Mouse (Mus musculus): ENCODE measurements around the gene Uggt2.
"Not testable (repeated sequence)": the region's sequence is repeated elsewhere in the genome, so short reads cannot be mapped to it uniquely, and the experiment has no call there.

The Uggt2 gene

DNA sequence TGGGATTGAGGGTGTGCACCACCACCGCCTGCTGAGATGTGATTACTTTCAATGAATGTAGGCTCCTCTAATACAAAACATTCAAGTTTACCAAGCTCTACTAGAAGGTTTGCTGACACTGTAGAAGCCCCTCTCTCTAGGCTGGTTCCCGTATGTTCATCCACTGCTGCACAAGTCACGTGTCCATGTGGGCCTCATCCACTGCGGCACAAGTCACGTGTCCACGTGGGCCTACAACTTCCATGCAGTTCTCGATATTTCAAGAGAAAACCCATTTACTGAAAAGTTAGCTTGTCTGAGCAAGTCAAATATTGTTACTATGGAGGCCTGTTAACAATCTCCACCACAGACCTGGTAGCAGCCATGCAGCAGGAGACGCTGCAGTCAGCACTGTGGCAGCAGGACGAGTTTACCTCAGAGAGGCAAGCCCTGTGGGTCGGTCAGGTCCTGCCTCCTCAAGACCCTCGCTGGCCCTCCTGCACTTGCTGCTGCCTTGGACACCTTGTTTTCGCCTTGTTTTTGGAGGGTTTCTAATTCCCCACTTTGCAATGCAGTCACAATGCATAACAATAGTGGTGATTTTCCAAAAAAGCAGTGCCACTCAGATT is 62.0 kb downstream of the Uggt2 start:
- DNase-seq (ENCODE audit: low read depth, low spot score) = no peak

DNA sequence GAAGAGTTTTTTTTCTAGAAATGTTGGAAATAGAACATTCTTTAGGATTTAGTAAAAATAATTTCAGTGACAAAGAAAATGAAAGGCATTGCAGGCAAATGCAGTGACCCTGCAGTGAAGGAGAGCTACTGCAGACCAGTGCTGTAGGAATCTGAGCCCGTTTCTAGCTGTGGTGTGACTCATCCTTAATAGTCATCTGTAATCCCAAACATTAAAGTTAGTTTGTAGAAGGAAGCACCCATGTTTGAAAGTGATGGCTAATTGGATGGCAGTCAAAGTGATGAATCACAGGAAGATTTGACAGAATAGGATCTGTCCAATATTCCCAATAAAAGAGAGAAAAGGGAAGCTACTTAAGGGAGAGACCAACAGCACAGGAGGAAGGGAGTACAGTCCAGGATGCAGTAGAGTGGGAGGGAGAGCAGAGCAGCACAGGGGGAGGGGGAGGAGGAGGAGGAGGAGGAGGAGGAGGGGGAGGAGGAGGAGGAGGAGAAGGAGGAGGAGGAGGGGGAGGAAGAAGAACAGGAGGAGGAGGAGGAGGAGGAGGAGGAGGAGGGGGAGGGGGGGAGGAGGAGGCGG is 71.5 kb downstream of the Uggt2 start:
- DNase-seq (ENCODE audit: low read depth, low spot score) = no peak

DNA sequence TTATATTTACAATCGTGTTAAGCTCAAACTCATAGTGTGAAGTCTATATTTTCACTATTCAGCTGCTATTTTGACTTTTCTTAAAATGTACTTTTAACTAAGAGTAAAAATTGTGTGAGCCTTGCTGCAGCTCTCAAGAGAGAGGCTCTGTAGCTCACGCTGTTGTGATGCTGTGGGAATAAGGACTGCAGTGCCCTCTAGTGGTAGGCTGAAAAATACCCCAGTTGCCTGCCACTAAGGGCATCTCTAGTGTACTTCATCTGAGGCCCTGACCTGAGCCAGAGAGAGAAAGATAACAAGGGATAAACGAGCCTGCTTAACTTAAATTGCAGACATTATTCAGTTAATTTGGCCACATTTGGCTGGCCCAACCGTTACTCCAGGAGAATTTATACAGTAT is 72.1 kb downstream of the Uggt2 start:
- no peak for DNase-seq (ENCODE audit: low read depth, low spot score)

DNA sequence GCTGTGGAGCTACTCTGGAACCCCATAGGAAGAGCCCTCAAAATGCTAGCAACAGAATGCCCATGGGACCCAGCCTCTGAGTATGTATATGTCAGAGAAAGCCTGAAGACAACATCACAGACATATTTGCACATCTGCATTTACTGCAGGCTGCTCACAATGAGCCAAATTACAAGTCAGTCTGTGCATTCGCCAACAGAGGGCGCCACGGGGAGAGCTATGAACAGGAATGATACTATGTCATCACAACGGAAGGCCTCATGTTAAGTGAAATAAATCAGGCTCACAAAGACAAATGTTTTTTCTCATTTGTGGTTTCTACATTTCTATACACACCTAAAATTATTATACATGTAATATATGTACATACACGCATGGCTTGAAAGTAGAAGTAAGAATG is 73.3 kb downstream of the Uggt2 start:
- no peak for DNase-seq (ENCODE audit: low read depth, low spot score)

DNA sequence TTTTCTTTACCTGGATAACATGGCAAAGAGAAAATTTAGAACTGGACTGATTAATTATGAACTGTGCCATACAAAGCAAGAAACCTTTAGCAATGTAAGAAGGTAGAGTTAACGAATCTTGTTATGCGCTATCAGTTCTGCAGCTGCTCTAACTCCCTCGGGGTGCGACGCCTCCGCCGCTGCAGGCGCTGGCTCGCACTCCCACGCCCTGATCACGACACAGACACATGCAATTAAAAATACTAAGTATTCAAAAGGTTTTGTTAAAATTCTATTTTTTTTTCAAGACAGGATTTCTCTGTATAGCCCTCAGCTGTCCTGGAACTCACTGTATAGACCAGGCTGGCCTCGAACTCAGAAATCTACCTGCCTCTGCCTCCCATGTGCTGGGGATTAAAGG is 85.7 kb downstream of the Uggt2 start:
- no peak for DNase-seq (ENCODE audit: low read depth, low spot score)

DNA sequence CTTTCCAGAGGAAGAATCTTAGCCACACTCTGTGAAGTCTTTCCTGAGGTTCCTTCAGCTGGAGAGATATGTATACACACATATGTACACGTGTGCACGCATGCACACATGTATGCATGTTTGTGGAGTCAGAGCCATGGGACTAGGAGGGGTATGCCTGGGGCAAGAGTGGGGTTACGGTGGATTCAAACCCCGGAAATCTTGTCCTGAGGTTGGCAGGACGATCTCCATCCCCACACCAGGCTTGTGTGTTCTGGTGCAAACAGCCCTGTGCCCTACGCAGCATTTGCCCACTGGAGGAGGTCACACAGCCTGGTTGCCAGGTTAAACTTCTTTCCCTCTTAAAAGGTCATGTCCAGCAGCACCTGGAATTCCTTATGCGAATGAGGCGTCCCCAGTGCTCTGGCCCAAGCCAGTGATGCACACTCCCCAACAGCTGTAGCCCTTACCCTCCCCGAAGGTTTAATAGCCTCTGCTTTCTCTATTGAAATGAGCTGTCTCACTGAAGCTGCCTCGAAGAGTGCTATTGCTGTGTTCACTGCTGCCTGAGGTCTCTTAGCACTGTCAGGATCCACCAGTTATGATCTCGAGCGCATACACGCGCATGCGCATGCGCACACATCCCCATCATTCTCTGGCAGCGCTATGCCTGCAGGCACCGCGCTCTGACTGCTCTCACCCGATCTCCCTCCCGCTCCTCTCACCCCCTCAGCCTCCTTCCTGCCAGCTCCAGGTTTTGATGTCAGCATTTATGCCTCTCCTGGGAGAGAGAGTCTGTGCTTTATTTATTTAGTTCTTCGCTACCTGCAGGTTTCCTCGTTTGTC is 86.4 kb downstream of the Uggt2 start:
- DNase-seq (ENCODE audit: low read depth, low spot score) = peak; percentile 46

DNA sequence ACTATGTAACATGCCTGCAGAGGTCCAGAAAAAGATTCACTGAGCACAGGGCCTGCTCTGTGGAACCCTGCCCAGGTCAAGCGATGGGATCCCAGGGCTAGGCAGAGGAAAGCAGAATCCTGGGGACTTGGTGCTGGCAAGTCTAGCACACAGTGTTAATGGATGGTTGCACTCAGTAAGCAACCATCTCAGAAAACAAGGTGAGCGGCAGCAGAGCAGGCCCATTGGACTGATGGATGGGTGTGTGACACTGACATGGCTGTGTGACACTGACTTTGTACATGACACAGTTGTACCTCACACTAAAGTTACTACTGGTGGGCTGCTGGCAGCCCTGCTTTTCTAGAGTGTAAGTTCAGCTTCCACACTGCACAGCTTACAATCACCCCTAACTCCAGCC is 89.7 kb downstream of the Uggt2 start:
- no peak for DNase-seq (ENCODE audit: low read depth, low spot score)

DNA sequence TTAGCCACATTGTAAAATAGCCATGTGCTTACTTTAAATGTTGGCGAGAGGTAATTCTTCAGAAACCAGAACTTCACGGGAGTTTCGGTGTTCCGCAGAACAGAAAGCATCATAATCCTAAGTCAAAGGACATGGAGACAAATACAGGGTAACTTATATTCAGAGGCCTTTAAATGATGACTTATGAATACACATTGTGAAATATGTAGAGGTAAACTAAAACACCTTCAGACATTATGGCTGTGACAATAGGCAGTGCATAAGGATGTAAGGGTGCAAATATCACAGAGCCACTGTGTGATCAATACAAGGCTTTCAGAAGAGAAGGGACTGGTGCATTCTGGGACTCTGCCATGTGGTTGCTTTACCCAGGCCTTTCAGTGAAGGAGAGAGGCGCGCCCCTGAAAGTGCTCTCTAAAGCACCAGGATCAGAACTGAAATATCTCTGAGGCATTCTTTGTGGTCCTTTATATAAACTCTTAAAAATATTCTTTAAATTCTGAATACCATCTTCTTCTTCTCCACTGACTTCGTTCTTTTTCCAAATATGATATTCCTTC is 91.1 kb downstream of the Uggt2 start:
- no peak for DNase-seq (ENCODE audit: low read depth, low spot score)

DNA sequence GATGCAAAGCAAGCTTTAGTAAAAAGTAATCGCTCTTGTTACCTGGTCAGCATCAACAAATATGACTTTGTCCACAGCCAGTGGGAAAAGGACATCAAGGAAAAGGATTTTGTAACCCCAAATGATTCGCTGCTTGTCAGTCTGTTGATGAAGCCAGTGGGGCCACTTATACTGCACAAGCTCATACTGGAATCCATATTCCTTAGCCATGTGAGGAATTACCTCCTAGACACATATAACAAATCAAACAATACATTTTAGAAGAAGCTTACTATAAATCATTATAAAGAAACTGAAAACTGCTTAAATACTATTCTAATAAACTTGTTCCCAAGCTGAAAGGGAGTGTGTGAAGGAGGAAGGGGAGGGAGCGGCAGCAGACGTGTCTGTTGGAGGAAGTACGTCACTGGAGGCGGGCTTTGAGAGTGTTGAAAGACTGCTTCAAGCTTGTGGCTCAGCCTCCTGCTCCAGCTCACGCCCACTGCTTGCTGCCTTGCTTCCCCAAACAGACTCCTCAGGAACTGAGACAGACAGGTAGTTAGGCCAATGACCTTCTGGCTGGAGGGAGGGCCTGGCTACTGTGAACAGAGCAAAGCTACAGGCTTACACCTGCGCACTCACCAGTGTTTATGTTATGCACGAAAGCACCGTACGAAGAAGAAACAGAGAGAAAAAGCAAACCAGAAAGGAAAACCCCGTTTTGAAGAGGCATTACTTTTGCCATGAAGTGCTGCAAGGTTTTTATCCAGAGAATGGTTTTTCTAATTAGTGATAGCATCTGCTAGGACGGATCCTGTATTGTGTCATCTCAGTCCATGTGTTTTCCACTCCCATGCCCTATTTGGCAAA is 91.9 kb downstream of the Uggt2 start:
- DNase-seq (ENCODE audit: low read depth, low spot score) = peak; percentile 98

DNA sequence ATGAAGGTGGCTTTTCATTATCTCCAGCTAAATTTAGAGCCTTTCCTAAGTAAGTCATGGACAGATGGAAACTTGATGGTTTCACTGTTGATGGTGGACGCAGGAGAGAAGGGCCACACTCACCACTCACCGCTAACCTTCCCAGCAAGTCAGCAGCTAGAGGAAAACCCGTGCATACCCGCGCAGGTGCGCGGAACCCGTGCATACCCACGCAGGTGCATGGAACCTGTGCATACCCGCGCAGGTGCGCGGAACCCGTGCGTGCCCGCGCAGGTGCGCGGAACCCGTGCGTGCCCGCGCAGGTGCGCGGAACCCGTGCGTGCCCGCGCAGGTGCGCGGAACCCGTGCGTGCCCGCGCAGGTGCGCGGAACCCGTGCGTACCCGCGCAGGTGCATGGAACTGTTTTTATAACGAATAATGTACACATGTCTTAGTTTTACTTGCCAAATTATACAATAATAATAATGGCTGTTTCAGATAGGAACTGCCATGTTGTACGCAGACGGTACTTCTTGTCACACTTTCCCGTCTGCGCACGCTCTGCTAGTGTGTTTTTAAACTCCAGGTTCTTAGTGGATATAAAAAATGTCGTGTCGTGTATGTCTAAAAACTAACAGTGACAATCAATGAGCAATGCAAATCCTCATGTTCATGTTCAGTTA is 92.7 kb downstream of the Uggt2 start:
- peak; percentile 16 for DNase-seq (ENCODE audit: low read depth, low spot score)

DNA sequence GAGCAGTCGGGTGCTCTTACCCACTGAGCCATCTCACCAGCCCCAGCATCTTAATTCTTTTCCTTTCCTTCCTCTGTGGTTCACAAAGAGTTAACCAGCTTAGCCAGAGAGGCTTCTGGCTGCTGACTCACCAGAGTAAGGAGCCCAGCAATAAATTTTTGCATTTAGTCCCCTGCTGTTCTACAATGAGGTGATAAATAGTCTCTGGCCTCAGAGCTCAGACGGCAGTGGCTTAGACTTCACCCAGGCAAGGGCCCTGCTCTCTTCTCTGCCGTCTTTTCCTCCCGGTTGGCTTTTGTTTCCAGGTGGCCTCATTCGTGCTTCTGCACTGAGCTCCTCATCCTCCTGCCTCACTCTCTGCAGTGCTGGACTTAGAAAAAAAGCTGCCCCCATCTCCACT is 93.4 kb downstream of the Uggt2 start:
- DNase-seq (ENCODE audit: low read depth, low spot score) = no peak

DNA sequence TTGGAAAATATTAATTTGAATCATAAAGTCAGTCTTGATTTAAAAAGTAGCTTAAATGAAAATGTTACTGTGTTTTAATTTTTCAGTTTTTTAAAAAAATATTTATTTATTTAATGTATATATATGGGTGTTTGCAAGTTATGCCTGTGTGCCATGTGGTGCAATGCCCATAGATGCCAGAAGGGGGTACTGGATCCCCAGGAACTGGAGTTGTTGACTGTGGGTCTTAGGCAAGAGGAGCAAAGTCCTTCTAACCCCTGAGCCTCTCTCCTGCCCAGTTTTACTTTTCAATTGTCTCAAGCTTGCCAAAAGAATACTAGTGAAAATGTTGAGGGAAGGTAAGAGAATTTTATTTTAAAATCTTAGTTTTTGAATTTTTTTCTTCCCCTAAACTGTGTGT is 95.9 kb downstream of the Uggt2 start:
- no peak for DNase-seq (ENCODE audit: low read depth, low spot score)

DNA sequence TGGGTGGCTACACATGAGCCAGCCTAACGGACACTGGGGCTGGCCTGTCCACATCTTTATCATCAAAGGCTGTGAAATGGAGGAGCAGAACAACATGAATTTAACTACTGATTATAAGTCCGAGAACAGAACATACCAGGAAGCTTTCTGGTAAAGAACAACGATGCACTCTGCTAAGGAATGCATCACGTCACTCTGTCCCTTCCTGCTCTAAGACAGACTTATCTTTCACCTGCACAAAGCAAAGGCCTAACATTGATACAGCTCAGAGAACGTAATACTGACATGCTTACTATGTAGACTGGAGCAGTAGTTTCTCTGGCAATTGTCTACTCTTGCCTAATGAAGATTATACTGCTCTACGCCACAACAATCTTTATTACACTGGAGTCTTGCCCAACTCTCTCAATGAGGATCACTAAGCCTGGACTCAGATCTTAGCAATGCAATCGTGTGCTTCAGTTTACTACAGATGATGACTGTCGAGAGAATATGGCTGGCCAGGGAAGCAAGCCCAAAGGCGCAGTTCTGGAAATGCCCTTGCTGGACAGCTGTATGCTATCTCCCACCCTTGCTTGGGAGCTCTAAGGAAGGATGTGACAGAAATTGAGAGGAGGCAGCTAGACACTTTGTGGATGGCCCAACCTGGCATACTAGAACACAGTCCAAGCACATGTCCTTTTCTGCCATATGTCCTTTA is 103.9 kb downstream of the Uggt2 start:
- no peak for DNase-seq (ENCODE audit: low read depth, low spot score)

DNA sequence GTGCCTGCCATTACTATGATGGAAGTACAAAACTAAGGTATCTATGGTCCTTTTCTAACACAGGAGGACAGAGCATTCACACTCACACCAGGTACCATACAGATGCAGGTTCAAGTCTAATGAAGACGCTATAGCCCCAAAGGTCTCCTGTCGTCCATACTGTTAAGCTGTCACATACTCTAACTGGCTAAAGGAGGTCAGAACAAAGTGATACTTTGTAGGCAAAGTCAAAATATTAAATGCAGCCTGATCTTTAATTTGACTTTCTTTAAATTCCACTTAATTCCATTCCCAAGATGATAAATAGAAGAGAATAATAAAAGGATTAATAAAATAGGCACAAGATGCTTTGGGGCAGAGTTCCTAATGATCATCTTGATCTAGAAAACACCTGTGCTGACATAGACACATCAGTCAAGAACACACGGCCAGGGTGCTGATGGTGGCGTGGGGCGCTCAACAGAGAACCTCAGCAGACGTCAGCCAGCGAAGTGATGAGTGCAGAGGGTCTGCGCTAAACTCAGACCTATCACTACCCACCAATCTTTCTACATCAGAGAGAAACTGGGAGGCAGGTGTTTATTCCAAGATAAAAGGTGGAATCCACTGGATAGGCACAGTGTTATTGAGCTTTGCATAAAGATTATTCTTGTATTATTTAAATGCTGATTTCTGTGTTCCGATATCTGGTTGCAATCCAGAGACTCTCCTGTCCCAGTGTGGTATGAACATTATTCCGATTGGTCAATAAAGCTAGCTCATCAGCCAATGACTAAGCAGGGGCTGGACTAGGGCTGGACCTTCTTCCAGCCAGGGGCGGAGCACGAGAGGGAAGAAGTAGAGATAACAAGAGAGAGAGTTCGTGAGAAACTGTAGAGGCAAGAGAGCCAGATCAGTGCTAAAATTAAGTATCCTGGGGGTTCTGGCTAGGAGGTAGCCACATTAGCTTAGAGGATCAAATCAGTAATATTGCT is 111.4 kb downstream of the Uggt2 start:
- no peak for DNase-seq (ENCODE audit: low read depth, low spot score)

DNA sequence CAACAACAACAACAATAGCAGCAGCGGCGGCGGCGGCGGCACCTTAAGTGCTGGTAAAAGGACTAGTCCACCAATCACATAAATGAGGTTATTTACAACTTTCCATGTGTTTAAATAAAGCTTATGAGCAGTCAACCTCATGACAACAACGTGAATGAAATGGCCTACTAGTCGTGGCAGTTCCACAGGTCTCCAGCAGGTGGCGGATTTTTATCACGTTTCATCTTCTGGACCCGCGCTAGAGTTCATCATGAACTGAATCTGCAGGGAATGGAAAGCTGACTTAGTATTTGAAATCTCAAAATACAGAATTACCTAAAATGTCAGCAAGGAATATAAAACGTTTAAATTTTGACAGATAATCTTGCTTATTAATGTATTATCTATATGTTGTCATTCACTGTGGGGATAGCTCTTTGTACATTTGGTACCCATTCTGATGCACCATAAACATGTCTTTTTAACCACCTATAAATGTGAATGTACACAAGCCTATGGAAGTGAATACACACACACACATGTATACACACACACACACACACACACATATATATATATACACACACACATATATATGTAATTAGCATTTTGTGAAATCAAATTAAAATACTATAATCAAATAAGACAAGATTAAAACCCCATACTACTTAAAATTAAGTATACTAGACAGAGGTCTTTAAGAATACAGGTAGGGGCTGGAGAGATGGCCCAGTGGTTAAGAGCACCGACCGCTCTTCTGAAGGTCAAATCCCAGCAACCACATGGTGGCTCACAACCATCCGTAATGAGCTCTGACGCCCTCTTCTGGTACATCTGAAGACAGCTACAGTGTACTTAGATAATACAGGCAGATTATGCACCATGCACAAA is 112.3 kb downstream of the Uggt2 start:
- peak; percentile 26 for DNase-seq (ENCODE audit: low read depth, low spot score)

DNA sequence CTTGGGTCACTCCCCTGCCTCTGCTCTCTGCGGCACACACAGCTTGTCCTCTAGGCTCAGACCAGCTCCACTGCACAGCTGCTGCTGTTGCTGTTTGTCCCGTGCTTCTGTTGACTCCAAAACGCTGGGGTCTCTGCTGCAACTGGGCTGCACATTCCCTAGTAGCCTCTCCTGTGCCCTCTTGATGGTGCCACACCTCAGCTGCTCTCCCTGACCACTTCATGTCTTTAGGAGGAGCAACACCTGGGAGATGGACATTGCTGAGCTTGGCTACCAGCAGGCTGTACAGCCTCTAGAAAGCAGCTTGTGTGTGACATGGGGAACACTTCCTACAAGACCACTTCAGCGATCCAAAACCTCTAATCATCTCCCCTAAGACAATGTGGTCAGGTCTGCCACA is 115.1 kb downstream of the Uggt2 start:
- no peak for DNase-seq (ENCODE audit: low read depth, low spot score)

DNA sequence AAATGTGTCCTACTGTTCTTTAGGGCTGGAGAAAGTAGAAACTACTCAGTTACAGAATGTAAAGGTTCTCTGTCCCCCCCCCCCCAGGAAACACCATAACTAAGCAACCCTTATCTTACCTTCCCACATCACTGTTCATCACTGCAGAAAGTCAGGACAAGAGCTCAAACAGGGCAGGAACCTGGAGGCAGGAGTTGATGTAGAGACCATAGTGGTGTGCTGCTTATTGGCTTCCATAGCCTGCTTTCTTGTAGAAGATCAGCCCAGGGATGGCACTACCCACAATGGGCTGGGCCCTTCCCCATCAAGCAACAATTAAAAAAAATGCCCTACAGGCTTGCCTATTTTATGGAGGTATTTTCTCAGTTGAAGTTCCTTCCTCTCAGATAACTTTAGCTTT is 115.8 kb downstream of the Uggt2 start:
- DNase-seq (ENCODE audit: low read depth, low spot score) = no peak

DNA sequence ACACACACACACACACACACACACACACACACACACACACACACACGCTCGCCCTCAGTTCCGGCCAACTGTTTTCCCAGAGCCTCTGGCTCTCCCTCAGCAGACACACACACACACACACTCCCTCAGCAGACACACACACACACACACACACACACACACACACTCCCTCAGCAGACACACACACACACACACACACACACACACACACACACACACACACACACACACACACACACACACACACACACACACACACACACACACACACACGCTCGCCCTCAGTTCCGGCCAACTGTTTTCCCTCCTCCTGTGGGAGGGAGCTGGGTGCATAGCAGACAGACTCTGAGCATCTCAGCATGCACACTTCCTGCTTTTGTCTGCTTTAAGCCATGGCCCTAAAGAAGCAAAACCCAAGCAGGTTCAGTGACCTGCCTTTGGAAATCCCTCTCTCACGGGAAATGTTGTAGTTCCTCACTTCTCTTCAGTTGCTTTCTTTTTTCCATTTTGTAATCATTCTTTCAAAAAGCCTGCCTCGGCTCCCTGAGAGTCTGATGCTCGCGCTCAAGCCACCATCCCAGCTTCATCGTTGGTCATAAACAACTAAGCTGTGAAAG is 116.7 kb downstream of the Uggt2 start:
- DNase-seq (ENCODE audit: low read depth, low spot score) = not testable (repeated sequence)
